Mouse (Mus musculus): ENCODE measurements around the gene Rnf169. TPM values are rescaled to one million over a fixed set of nuclear protein-coding genes. Genes with fewer than 3 reads are reported as not detected.
"Not testable (repeated sequence)": the region's sequence is repeated elsewhere in the genome, so short reads cannot be mapped to it uniquely, and the experiment has no call there.

Gene Rnf169
- polyA plus RNA-seq, 1 experiment from 2014 or later, result 4.7 TPM

- no peak overlapping the region for H3K27ac ChIP-seq
- no peak overlapping the region for H3K4me3 ChIP-seq
- WGBS, result 88% methylated on average over 12 of the region's 12 CpGs
- no peak for DNase-seq (ENCODE audit: low spot score)
- H3K36me3 ChIP-seq, result peaks cover 10% of the 10 kb centered on the region
- no peaks in the 10 kb centered on the region for H3K4me1 ChIP-seq (replicated peaks)
- no peaks in the 10 kb centered on the region for H3K27me3 ChIP-seq (ENCODE audit: insufficient read depth, poor library complexity, severe bottlenecking)
- no peaks in the 10 kb centered on the region for H3K9me3 ChIP-seq
These were observed 22.9 kb downstream of the Rnf169 start for GRCm38 (mm10) chr7:99957226-99957965.

GRCm38 (mm10) chr7:99956095-99956494, 24.2 kb downstream of the Rnf169 start:
- Histone ChIP-seq H3K36me3 (peaks cover 22% of the 10 kb centered on the region), H3K9me3 (no peaks in the 10 kb centered on the region), H3K4me3 (no peak overlapping the region), H3K4me1 (replicated peaks) (no peaks in the 10 kb centered on the region), H3K27me3 (ENCODE audit: insufficient read depth, poor library complexity, severe bottlenecking) (no peaks in the 10 kb centered on the region), H3K27ac (no peak overlapping the region)
- WGBS, result over 99% methylated on average over 7 of the region's 7 CpGs
- no peak for DNase-seq (ENCODE audit: low spot score)

- no peaks in the 10 kb centered on the region for H3K4me1 ChIP-seq (replicated peaks)
- H3K4me3 ChIP-seq, result no peak overlapping the region
- DNase-seq (ENCODE audit: low spot score), result no peak
- H3K27ac ChIP-seq, result no peak overlapping the region
- H3K36me3 ChIP-seq, result peaks cover 36% of the 10 kb centered on the region
- no peaks in the 10 kb centered on the region for H3K27me3 ChIP-seq (ENCODE audit: insufficient read depth, poor library complexity, severe bottlenecking)
- 96% methylated on average over 8 of the region's 8 CpGs for WGBS
- no peaks in the 10 kb centered on the region for H3K9me3 ChIP-seq
These were observed 26.0 kb downstream of the Rnf169 start for GRCm38 (mm10) chr7:99954212-99954611.

GRCm38 (mm10) chr7:99953442-99954098, 26.7 kb downstream of the Rnf169 start:
- H3K27me3 ChIP-seq (ENCODE audit: insufficient read depth, poor library complexity, severe bottlenecking), result no peaks in the 10 kb centered on the region
- peaks cover 42% of the 10 kb centered on the region for H3K36me3 ChIP-seq
- no peaks in the 10 kb centered on the region for H3K9me3 ChIP-seq
- WGBS, result 87% methylated on average over 6 of the region's 6 CpGs
- H3K27ac ChIP-seq, result no peak overlapping the region
- no peaks in the 10 kb centered on the region for H3K4me1 ChIP-seq (replicated peaks)
- no peak overlapping the region for H3K4me3 ChIP-seq
- no peak for DNase-seq (ENCODE audit: low spot score)

GRCm38 (mm10) chr7:99947329-99947728, 32.9 kb downstream of the Rnf169 start:
- WGBS, result 95% methylated on average over 9 of the region's 9 CpGs
- Histone ChIP-seq H3K4me1 (replicated peaks) (no peaks in the 10 kb centered on the region), H3K4me3 (no peak overlapping the region), H3K27me3 (ENCODE audit: insufficient read depth, poor library complexity, severe bottlenecking) (no peaks in the 10 kb centered on the region), H3K36me3 (peaks cover 92% of the 10 kb centered on the region), H3K9me3 (0 out of 2 replicates have a peak, but pooled peaks cover 14% of the 10 kb centered on the region), H3K27ac (no peak overlapping the region)
- DNase-seq (ENCODE audit: low spot score), result no peak

- 0 out of 2 replicates have a peak, but pooled peaks cover 14% of the 10 kb centered on the region for H3K9me3 ChIP-seq
- H3K36me3 ChIP-seq, result peaks cover 93% of the 10 kb centered on the region
These were observed 33.9 kb downstream of the Rnf169 start for GRCm38 (mm10) chr7:99946356-99946755.

GRCm38 (mm10) chr7:99945939-99946338, 34.3 kb downstream of the Rnf169 start:
- Histone ChIP-seq H3K4me1 (replicated peaks) (no peaks in the 10 kb centered on the region), H3K9me3 (0 out of 2 replicates have a peak, but pooled peaks cover 14% of the 10 kb centered on the region), H3K27ac (no peak overlapping the region), H3K4me3 (no peak overlapping the region), H3K27me3 (ENCODE audit: insufficient read depth, poor library complexity, severe bottlenecking) (no peaks in the 10 kb centered on the region), H3K36me3 (peaks cover 93% of the 10 kb centered on the region)
- WGBS, result 94% methylated on average over 3 of the region's 3 CpGs
- no peak for DNase-seq (ENCODE audit: low spot score)

More at GRCm38 (mm10) chr7:99946356-99946755, 33.9 kb downstream of the Rnf169 start:
- no peak overlapping the region for H3K4me3 ChIP-seq
- DNase-seq (ENCODE audit: low spot score), result no peak
- no peak overlapping the region for H3K27ac ChIP-seq
- 91% methylated on average over 4 of the region's 4 CpGs for WGBS
- H3K27me3 ChIP-seq (ENCODE audit: insufficient read depth, poor library complexity, severe bottlenecking), result no peaks in the 10 kb centered on the region
- no peaks in the 10 kb centered on the region for H3K4me1 ChIP-seq (replicated peaks)

GRCm38 (mm10) chr7:99945012-99945411, 35.2 kb downstream of the Rnf169 start:
- DNase-seq (ENCODE audit: low spot score); H3K27ac ChIP-seq; H3K27me3 ChIP-seq (ENCODE audit: insufficient read depth, poor library complexity, severe bottlenecking); H3K4me1 ChIP-seq (replicated peaks); H3K4me3 ChIP-seq: not testable (repeated sequence)
- 94% methylated on average over 22 of the region's 22 CpGs for WGBS
- Histone ChIP-seq H3K9me3 (0 out of 2 replicates have a peak, but pooled peaks cover 14% of the 10 kb centered on the region), H3K36me3 (peaks cover 98% of the 10 kb centered on the region)

- H3K4me1 ChIP-seq (replicated peaks), result no peaks in the 10 kb centered on the region
- 0 out of 2 replicates have a peak, but pooled peaks cover 14% of the 10 kb centered on the region for H3K9me3 ChIP-seq
- DNase-seq (ENCODE audit: low spot score), result no peak
- no peak overlapping the region for H3K4me3 ChIP-seq
- 97% methylated on average over 3 of the region's 3 CpGs for WGBS
- H3K36me3 ChIP-seq, result peaks cover 98% of the 10 kb centered on the region
- no peak overlapping the region for H3K27ac ChIP-seq
- H3K27me3 ChIP-seq (ENCODE audit: insufficient read depth, poor library complexity, severe bottlenecking), result no peaks in the 10 kb centered on the region
These were observed 35.7 kb downstream of the Rnf169 start for GRCm38 (mm10) chr7:99944520-99944919.

- no peak for DNase-seq (ENCODE audit: low spot score)
- WGBS, result 100% methylated on average over 1 of the region's 1 CpGs
- Histone ChIP-seq H3K36me3 (peaks cover 91% of the 10 kb centered on the region), H3K9me3 (0 out of 2 replicates have a peak, but pooled peaks cover 9% of the 10 kb centered on the region), H3K4me3 (no peak overlapping the region), H3K4me1 (replicated peaks) (no peaks in the 10 kb centered on the region), H3K27ac (no peak overlapping the region), H3K27me3 (ENCODE audit: insufficient read depth, poor library complexity, severe bottlenecking) (no peaks in the 10 kb centered on the region)
These were observed 39.6 kb downstream of the Rnf169 start for GRCm38 (mm10) chr7:99940669-99941068.

GRCm38 (mm10) chr7:99935758-99936157, 44.5 kb downstream of the Rnf169 start:
- H3K9me3 ChIP-seq, result 0 out of 2 replicates have a peak, but pooled peaks cover 3% of the 10 kb centered on the region
- H3K4me1 ChIP-seq (replicated peaks), result no peaks in the 10 kb centered on the region
- no peak overlapping the region for H3K27ac ChIP-seq
- H3K27me3 ChIP-seq (ENCODE audit: insufficient read depth, poor library complexity, severe bottlenecking), result no peaks in the 10 kb centered on the region
- no peak for DNase-seq (ENCODE audit: low spot score)
- WGBS, result 93% methylated on average over 1 of the region's 1 CpGs
- no peak overlapping the region for H3K4me3 ChIP-seq
- H3K36me3 ChIP-seq, result peaks cover 87% of the 10 kb centered on the region

GRCm38 (mm10) chr7:99926916-99927714, 53.1 kb downstream of the Rnf169 start:
- Histone ChIP-seq H3K27ac (no peak overlapping the region), H3K9me3 (no peaks in the 10 kb centered on the region), H3K4me1 (replicated peaks) (no peaks in the 10 kb centered on the region), H3K36me3 (peaks cover 74% of the 10 kb centered on the region), H3K4me3 (no peak overlapping the region), H3K27me3 (ENCODE audit: insufficient read depth, poor library complexity, severe bottlenecking) (no peaks in the 10 kb centered on the region)
- 83% methylated on average over 10 of the region's 10 CpGs for WGBS
- DNase-seq (ENCODE audit: low spot score), result peak; percentile 48

Measured in hindbrain, embryonic 10.5 days (tissue).